7 mouse cellular contexts compared by ENCODE assay signal in genomic region chr7:46638889-46639691, GRCm38 (mm10). TPM values are rescaled to one million over a fixed set of nuclear protein-coding genes. Genes with fewer than 3 reads are reported as not detected.
A peak's percentile ranks its signal among the peaks of the same experiment; 100 is the strongest.
DNase-seq lines count a peak whose midpoint lies in the region; ATAC-seq and TF ChIP-seq lines count a peak whose summit lies in the region.

No protein-coding gene starts in this region.

- in situ Hi-C loops in Patski (cut with MboI; ENCODE audit: low pct_unique_long_range_greater_than_20kb), result no loop called here

- WGBS in lung, adult 2 months, result 14% methylated on average over 32 of the region's 32 CpGs
- 12% methylated on average over 32 of the region's 32 CpGs for WGBS in embryonic facial prominence, embryonic 11.5 days
- WGBS in intestine, embryonic 15.5 days, result 9% methylated on average over 32 of the region's 32 CpGs
- 5% methylated on average over 31 of the region's 32 CpGs for WGBS in midbrain, postnatal 0 days

- CTCF ChIA-PET in Patski (lab: Charles Lee), result interaction anchor here (0.6 to 1.8 kb wide), 4 partner anchors 9 to 75 kb away, joined by 3 to 6 read pairs (median 4); partner anchors contain the start of gene Saa3

- POLR2A ChIA-PET in Patski (lab: Charles Lee), result no interaction called here

- H3K9ac ChIP-seq in embryonic facial prominence, embryonic 11.5 days (replicated peaks; ENCODE audit: low read length), result peak overlapping the region; percentile 72
- H3K9ac ChIP-seq in intestine, embryonic 15.5 days, result peak overlapping the region; percentile 85
- H3K9ac ChIP-seq in midbrain, postnatal 0 days (replicated peaks; ENCODE audit: low read length, poor library complexity, severe bottlenecking), result peak overlapping the region; percentile 77

- no peak for TF ChIP-seq POLR2A in lung, adult 2 months (IDR thresholded peaks at IDR 0.05; ENCODE audit: borderline replicate concordance, extremely low read depth, low read depth, low read length)

- DNase-seq in lung, adult 2 months, result peak; percentile 10
- DNase-seq in lung, postnatal 14 days, result no peak
- DNase-seq in Patski (ENCODE audit: low read depth, low spot score), result no peak
- DNase-seq in embryonic facial prominence, embryonic 11.5 days (ENCODE audit: low spot score), result no peak
- DNase-seq in midbrain, postnatal 0 days (ENCODE audit: low spot score), result peak; percentile 4
- DNase-seq in adrenal gland, adult 2 months, result no peak

- no peak for TF ChIP-seq CTCF in lung, adult 2 months (IDR thresholded peaks at IDR 0.05; ENCODE audit: insufficient read depth, low read length)
- no peak for TF ChIP-seq CTCF in Patski (IDR thresholded peaks at IDR 0.05)
- no peak for TF ChIP-seq CTCF in midbrain, postnatal 0 days (IDR thresholded peaks at IDR 0.05)

- no peak overlapping the region for H3K27ac ChIP-seq in embryonic facial prominence, embryonic 11.5 days (replicated peaks; ENCODE audit: low read depth, low read length)
- peak overlapping the region; percentile 52 for H3K27ac ChIP-seq in intestine, embryonic 15.5 days
- peak overlapping the region; percentile 92 for H3K27ac ChIP-seq in midbrain, postnatal 0 days (ENCODE audit: low read depth, low read length)

- peak overlapping the region; percentile 62 for H3K4me3 ChIP-seq in lung, adult 2 months (replicated peaks; ENCODE audit: extremely low read depth, low read depth, low read length)
- peak overlapping the region; percentile 69 for H3K4me3 ChIP-seq in embryonic facial prominence, embryonic 11.5 days (ENCODE audit: low read depth, low read length)
- H3K4me3 ChIP-seq in intestine, embryonic 15.5 days (replicated peaks), result peak overlapping the region; percentile 74
- H3K4me3 ChIP-seq in midbrain, postnatal 0 days (ENCODE audit: low read depth, low read length), result peak overlapping the region; percentile 70

- H3K36me3 ChIP-seq in embryonic facial prominence, embryonic 11.5 days (replicated peaks; ENCODE audit: control insufficient read depth, insufficient read depth, low read depth, low read length), result no peaks in the 10 kb centered on the region
- no peaks in the 10 kb centered on the region for H3K36me3 ChIP-seq in intestine, embryonic 15.5 days
- H3K36me3 ChIP-seq in midbrain, postnatal 0 days (ENCODE audit: insufficient read depth, low read length), result peaks cover 3% of the 10 kb centered on the region; the same call in 1 of the 2 replicates

- H3K9me3 ChIP-seq in embryonic facial prominence, embryonic 11.5 days (replicated peaks; ENCODE audit: control insufficient read depth, low read length), result no peaks in the 10 kb centered on the region
- no peaks in the 10 kb centered on the region for H3K9me3 ChIP-seq in intestine, embryonic 15.5 days
- H3K9me3 ChIP-seq in midbrain, postnatal 0 days (ENCODE audit: low read length), result no peaks in the 10 kb centered on the region

- peak overlapping the region; percentile 86 for H3K4me2 ChIP-seq in embryonic facial prominence, embryonic 11.5 days (ENCODE audit: low read depth, low read length)
- H3K4me2 ChIP-seq in intestine, embryonic 15.5 days (replicated peaks), result peak overlapping the region; percentile 95
- peak overlapping the region; percentile 77 for H3K4me2 ChIP-seq in midbrain, postnatal 0 days (ENCODE audit: low read depth, low read length, poor library complexity, severe bottlenecking)

- H3K4me1 ChIP-seq in lung, adult 2 months (ENCODE audit: control insufficient read depth, insufficient read depth, low read length), result peaks cover 6% of the 10 kb centered on the region
- H3K4me1 ChIP-seq in embryonic facial prominence, embryonic 11.5 days (ENCODE audit: control insufficient read depth, insufficient read depth, low read length), result no peaks in the 10 kb centered on the region
- peaks cover 12% of the 10 kb centered on the region; the same call in 1 of the 2 replicates for H3K4me1 ChIP-seq in intestine, embryonic 15.5 days (replicated peaks)
- H3K4me1 ChIP-seq in midbrain, postnatal 0 days (ENCODE audit: insufficient read depth, low read length), result peaks cover 11% of the 10 kb centered on the region; the same call in 1 of the 2 replicates

- H3K27me3 ChIP-seq in Patski, result no peaks in the 10 kb centered on the region
- no peaks in the 10 kb centered on the region for H3K27me3 ChIP-seq in embryonic facial prominence, embryonic 11.5 days (ENCODE audit: control insufficient read depth, insufficient read depth, low read length)
- H3K27me3 ChIP-seq in intestine, embryonic 15.5 days (replicated peaks), result no peaks in the 10 kb centered on the region; the same call in 1 of the 2 replicates
- no peaks in the 10 kb centered on the region for H3K27me3 ChIP-seq in midbrain, postnatal 0 days (ENCODE audit: insufficient read depth, low read length)

- ATAC-seq in Patski, result peak; percentile 51
- ATAC-seq in embryonic facial prominence, embryonic 11.5 days (replicated peaks; ENCODE audit: insufficient number of reproducible peaks, low FRiP score, low TSS enrichment, low read depth), result 0 out of 2 replicates have a peak, but pooled peaks have one; percentile 12
- peak; percentile 57 for ATAC-seq in intestine, embryonic 15.5 days
- peak; percentile 53 for ATAC-seq in midbrain, postnatal 0 days (ENCODE audit: low FRiP score)

RNA-seq across cellular contexts. Expression of gene Sergef, which starts 0.5 kb away (rescaled TPM):
- polyA plus RNA-seq in lung, adult 2 months (2012; rRNA removed), result 7.2 and 9.5 TPM in 2 replicates
- 13.4 TPM for polyA plus RNA-seq in Patski (2021)
- polyA plus RNA-seq in embryonic facial prominence, embryonic 11.5 days (2014; fragmentation: Nextera tagmentation; extraction: Ambion mirVana), result 10.8 and 11.6 TPM in 2 replicates
- 14.3 and 16.9 TPM in 2 replicates for polyA plus RNA-seq in intestine, embryonic 15.5 days (2015; fragmentation: Nextera tagmentation; extraction: Ambion mirVana)
- 47.5 and 49.1 TPM in 2 replicates for total RNA-seq in midbrain, postnatal 0 days (2014; rRNA removed)
- polyA plus RNA-seq in midbrain, postnatal 0 days (2015; fragmentation: Nextera tagmentation; extraction: Ambion mirVana), result 47.8 and 50.9 TPM in 2 replicates
- 10 to 100 TPM; 18.4 to 28.4 TPM for total RNA-seq in adrenal gland, adult 2 months (2021)
- polyA plus RNA-seq in adrenal gland, adult 2 months (2012; rRNA removed), result 17.4 and 19.2 TPM in 2 replicates

RNA-seq across cellular contexts. Expression of gene Tph1, which starts 33.2 kb away (rescaled TPM):
- polyA plus RNA-seq in lung, adult 2 months (2012; rRNA removed), result 0.09 TPM in 1 of 2 replicates, not detected in the other
- polyA plus RNA-seq in Patski (2021), result not detected
- polyA plus RNA-seq in embryonic facial prominence, embryonic 11.5 days (2014; fragmentation: Nextera tagmentation; extraction: Ambion mirVana), result 0.29 and 0.66 TPM in 2 replicates
- polyA plus RNA-seq in intestine, embryonic 15.5 days (2015; fragmentation: Nextera tagmentation; extraction: Ambion mirVana), result 0.97 and 1.2 TPM in 2 replicates
- total RNA-seq in midbrain, postnatal 0 days (2014; rRNA removed), result 2.3 TPM in 1 of 2 replicates, not detected in the other
- polyA plus RNA-seq in midbrain, postnatal 0 days (2015; fragmentation: Nextera tagmentation; extraction: Ambion mirVana), result 0.49 and 1.5 TPM in 2 replicates
- total RNA-seq in adrenal gland, adult 2 months (2021), result not detected
- not detected in 2 replicates for polyA plus RNA-seq in adrenal gland, adult 2 months (2012; rRNA removed)

Comparison
In these comparisons a context has a peak if more than half of its experiments do, and no peak if none do; other contexts are left out.
1. DNase-seq: peak in lung, adult 2 months (single experiment) and midbrain, postnatal 0 days (single experiment); none in lung, postnatal 14 days (single experiment), Patski (single experiment), embryonic facial prominence, embryonic 11.5 days (single experiment) and adrenal gland, adult 2 months (single experiment).
2. Peak in every context shown above with its lines, with median percentiles within 50 percentile points of each other: H3K4me3 ChIP-seq, ATAC-seq, H3K4me2 ChIP-seq and H3K9ac ChIP-seq.